Mouse (Mus musculus): ENCODE data around the gene Msh2.

DNA sequence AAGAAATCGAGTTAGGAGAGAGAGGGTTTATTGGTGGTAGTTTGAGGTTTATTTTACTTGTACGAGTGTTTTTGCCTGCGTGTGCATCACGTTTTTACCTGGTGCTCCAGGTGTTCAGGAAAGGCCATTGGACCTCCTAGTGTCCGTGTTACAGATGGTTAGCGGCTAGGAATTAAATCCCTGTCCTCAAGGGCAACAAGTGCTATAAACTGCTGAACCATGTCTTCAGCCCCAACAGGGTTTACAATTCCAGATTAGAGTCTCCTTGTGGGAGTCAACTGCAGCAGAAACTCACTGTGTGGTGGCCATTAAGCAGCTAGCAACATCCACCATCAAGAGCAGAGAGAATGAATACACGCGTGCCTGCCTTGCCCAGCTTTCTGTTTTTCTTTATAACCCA, 29.4 kb upstream of the Msh2 start:
- TF ChIP-seq CTCF (IDR thresholded peaks at IDR 0.05; ENCODE audit: low read depth) (no peak), EP300 (IDR thresholded peaks at IDR 0.05; ENCODE audit: low read depth) (no peak)

All from liver, embryonic 14.5 days (tissue).